In the genomic region with DNA sequence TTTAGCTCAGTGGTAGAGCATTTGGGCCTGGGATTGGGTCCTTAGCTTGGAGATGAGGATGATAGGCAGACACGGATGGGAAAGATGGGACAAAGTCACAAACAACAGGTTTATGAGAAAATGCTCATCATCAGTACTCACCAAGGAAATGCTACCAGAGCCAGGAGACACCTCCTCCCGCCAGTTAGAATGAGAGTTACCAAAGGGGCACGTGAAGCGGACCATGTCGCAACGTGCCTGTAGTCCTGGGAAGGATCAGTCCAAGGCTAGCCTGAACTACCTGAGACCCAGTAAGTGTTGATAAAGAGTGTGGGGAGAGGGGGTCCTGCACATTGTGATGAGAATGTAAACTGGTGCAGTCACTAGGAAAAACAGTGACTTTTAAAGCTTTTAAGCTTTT, we compare ENCODE assay signal across 25 mouse cellular contexts. TPM values are rescaled to one million over a fixed set of nuclear protein-coding genes. Genes with fewer than 3 reads are reported as not detected.
DNase-seq lines count a peak whose midpoint lies in the region; ATAC-seq and TF ChIP-seq lines count a peak whose summit lies in the region.
"Had no signal": no experiment of that assay in that cellular context is flagged by ENCODE, and none has a peak within 500 bp of the region (broad histone marks: within the 10 kb centered on the region; RNA-seq: fewer than 3 reads in every experiment).

No protein-coding gene starts in this region.

- H3K36me3 ChIP-seq in hindbrain, postnatal 0 days (ENCODE audit: insufficient read depth, low read length) = no peaks in the 10 kb centered on the region
- H3K36me3 ChIP-seq in hindbrain, embryonic 10.5 days = no peaks in the 10 kb centered on the region
- no peaks in the 10 kb centered on the region for H3K36me3 ChIP-seq in liver, adult 2 months (ENCODE audit: control insufficient read depth, insufficient read depth, low read length)
- no peaks in the 10 kb centered on the region for H3K36me3 ChIP-seq in liver, embryonic 11.5 days (ENCODE audit: control insufficient read depth, insufficient read depth, low read length)
- H3K36me3 ChIP-seq in liver, embryonic 14.5 days (replicated peaks; ENCODE audit: control insufficient read depth, insufficient read depth, low read depth) = no peaks in the 10 kb centered on the region
- no peaks in the 10 kb centered on the region for H3K36me3 ChIP-seq in stomach, postnatal 0 days (ENCODE audit: control insufficient read depth, insufficient read depth, low read length)
- H3K36me3 ChIP-seq: embryonic facial prominence, embryonic 10.5 days; G1E; heart, embryonic 13.5 days; neural tube, embryonic 12.5 days had no signal

- no peak overlapping the region for H3K4me2 ChIP-seq in hindbrain, postnatal 0 days (ENCODE audit: low read depth, low read length)
- no peak overlapping the region for H3K4me2 ChIP-seq in liver, embryonic 11.5 days
- no peak overlapping the region for H3K4me2 ChIP-seq in liver, embryonic 14.5 days (ENCODE audit: low read depth)
- no peak overlapping the region for H3K4me2 ChIP-seq in stomach, postnatal 0 days (replicated peaks; ENCODE audit: low read depth)
- H3K4me2 ChIP-seq: heart, embryonic 13.5 days; neural tube, embryonic 12.5 days had no signal

- H3K79me2 ChIP-seq in liver, adult 2 months (ENCODE audit: control insufficient read depth, insufficient read depth, low read length) = peaks cover 25% of the 10 kb centered on the region; the same call in 1 of the 2 replicates

- H3K9me3 ChIP-seq in hindbrain, postnatal 0 days (ENCODE audit: low read length) = no peaks in the 10 kb centered on the region
- H3K9me3 ChIP-seq in hindbrain, embryonic 10.5 days = no peaks in the 10 kb centered on the region
- no peaks in the 10 kb centered on the region for H3K9me3 ChIP-seq in liver, embryonic 11.5 days (ENCODE audit: control insufficient read depth, low read length)
- H3K9me3 ChIP-seq in liver, embryonic 14.5 days (ENCODE audit: control insufficient read depth, low read length) = no peaks in the 10 kb centered on the region
- no peaks in the 10 kb centered on the region for H3K9me3 ChIP-seq in stomach, postnatal 0 days (ENCODE audit: control insufficient read depth, low read length)
- H3K9me3 ChIP-seq: embryonic facial prominence, embryonic 10.5 days; G1E; heart, embryonic 13.5 days; megakaryocyte, embryonic 14.5 days; neural tube, embryonic 12.5 days had no signal

- H3K27ac ChIP-seq in hindbrain, postnatal 0 days = peak overlapping the region; percentile 20; the same call in 1 of the 2 replicates
- H3K27ac ChIP-seq in hindbrain, embryonic 10.5 days = no peak overlapping the region
- H3K27ac ChIP-seq in liver, adult 2 months (replicated peaks; ENCODE audit: insufficient read depth, low read depth, low read length) = peak overlapping the region; percentile 92
- H3K27ac ChIP-seq in liver, embryonic 11.5 days (ENCODE audit: low read depth, low read length) = no peak overlapping the region
- H3K27ac ChIP-seq in liver, embryonic 14.5 days = peak overlapping the region; percentile 100
- H3K27ac ChIP-seq in stomach, postnatal 0 days (replicated peaks) = peak overlapping the region; percentile 76
- H3K27ac ChIP-seq: embryonic facial prominence, embryonic 10.5 days; heart, embryonic 13.5 days; neural tube, embryonic 12.5 days had no signal

- no peak overlapping the region for H3K4me3 ChIP-seq in hindbrain, postnatal 0 days (ENCODE audit: low read length)
- H3K4me3 ChIP-seq in hindbrain, embryonic 10.5 days = no peak overlapping the region
- H3K4me3 ChIP-seq in liver, adult 2 months (ENCODE audit: insufficient read depth, low read depth, low read length) = no peak overlapping the region
- H3K4me3 ChIP-seq in liver, embryonic 11.5 days (ENCODE audit: low read depth, low read length) = no peak overlapping the region
- H3K4me3 ChIP-seq in liver, embryonic 14.5 days (ENCODE audit: insufficient read depth in 1 of 2, low read depth in 2 of 2, low read length in 2 of 2) = no peak overlapping the region
- H3K4me3 ChIP-seq in stomach, postnatal 0 days (ENCODE audit: low read depth, low read length) = no peak overlapping the region
- H3K4me3 ChIP-seq: embryonic facial prominence, embryonic 10.5 days; heart, embryonic 13.5 days; megakaryocyte, embryonic 14.5 days; neural tube, embryonic 12.5 days had no signal

- no peak for TF ChIP-seq POLR2A in liver, adult 2 months (IDR thresholded peaks at IDR 0.05; ENCODE audit: extremely low read depth, insufficient read depth, low read length)

- no peak overlapping the region for H3K9ac ChIP-seq in hindbrain, postnatal 0 days (replicated peaks; ENCODE audit: low read length)
- peak overlapping the region; percentile 47 for H3K9ac ChIP-seq in liver, adult 2 months (ENCODE audit: low read depth, low read length)
- H3K9ac ChIP-seq in liver, embryonic 11.5 days (ENCODE audit: low read depth, low read length) = no peak overlapping the region
- H3K9ac ChIP-seq in liver, embryonic 14.5 days (replicated peaks) = peak overlapping the region; percentile 31; the same call in 1 of the 2 replicates
- H3K9ac ChIP-seq in stomach, postnatal 0 days (ENCODE audit: low read length) = no peak overlapping the region
- H3K9ac ChIP-seq: heart, embryonic 13.5 days; neural tube, embryonic 12.5 days had no signal

- no peak for DNase-seq in hindbrain, postnatal 0 days (ENCODE audit: low spot score)
- DNase-seq in hindbrain, embryonic 10.5 days (ENCODE audit: low spot score) = no peak
- DNase-seq in liver, adult 2 months (ENCODE audit: extremely low read depth, low read depth, low spot score) = peak; percentile 78
- no peak for DNase-seq in liver, embryonic 11.5 days (ENCODE audit: low spot score)
- no peak for DNase-seq in liver, embryonic 14.5 days (ENCODE audit: low read depth in 3 of 3, low spot score in 3 of 3)
- DNase-seq in stomach, postnatal 0 days (ENCODE audit: low spot score) = no peak
- no peak for DNase-seq in layer of hippocampus, adult 8-10 months (ENCODE audit: low spot score in 2 of 2)
- DNase-seq: adrenal gland, adult 2 months; B cell, adult 2 months; cerebellum, adult 11 months; cerebellum, adult 9-11 months; gastrocnemius, postnatal 10 days; heart, postnatal 14 days; layer of hippocampus, postnatal 36 days; lung, adult 2 months; midbrain, embryonic 14.5 days; thymus, postnatal 14 days had no signal

- no peaks in the 10 kb centered on the region for H3K4me1 ChIP-seq in hindbrain, postnatal 0 days (ENCODE audit: insufficient read depth, low read length)
- H3K4me1 ChIP-seq in hindbrain, embryonic 10.5 days (replicated peaks) = 0 out of 2 replicates have a peak, but pooled peaks cover 3% of the 10 kb centered on the region
- peaks cover 36% of the 10 kb centered on the region for H3K4me1 ChIP-seq in liver, adult 2 months (ENCODE audit: control insufficient read depth, insufficient read depth, low read length)
- H3K4me1 ChIP-seq in liver, embryonic 11.5 days (replicated peaks; ENCODE audit: control insufficient read depth, insufficient read depth, low read length) = peaks cover 20% of the 10 kb centered on the region
- H3K4me1 ChIP-seq in liver, embryonic 14.5 days (replicated peaks; ENCODE audit: control insufficient read depth in 2 of 2, insufficient read depth in 2 of 2, low read length in 1 of 2) = peaks cover 62 to 64% of the 10 kb centered on the region in 2 experiments
- no peaks in the 10 kb centered on the region for H3K4me1 ChIP-seq in stomach, postnatal 0 days (replicated peaks; ENCODE audit: control insufficient read depth, insufficient read depth)
- H3K4me1 ChIP-seq: megakaryocyte, embryonic 14.5 days; neural tube, embryonic 12.5 days had no signal

- H3K27me3 ChIP-seq in hindbrain, postnatal 0 days (ENCODE audit: insufficient read depth, low read length) = no peaks in the 10 kb centered on the region
- no peaks in the 10 kb centered on the region for H3K27me3 ChIP-seq in hindbrain, embryonic 10.5 days (ENCODE audit: insufficient read depth, poor library complexity, severe bottlenecking)
- H3K27me3 ChIP-seq in liver, adult 2 months (ENCODE audit: control insufficient read depth, insufficient read depth, low read length) = no peaks in the 10 kb centered on the region
- no peaks in the 10 kb centered on the region for H3K27me3 ChIP-seq in liver, embryonic 11.5 days (replicated peaks; ENCODE audit: control insufficient read depth, insufficient read depth, low read length)
- no peaks in the 10 kb centered on the region for H3K27me3 ChIP-seq in liver, embryonic 14.5 days (ENCODE audit: control insufficient read depth, insufficient read depth, low read length)
- H3K27me3 ChIP-seq in stomach, postnatal 0 days (ENCODE audit: control insufficient read depth, insufficient read depth, low read length) = no peaks in the 10 kb centered on the region
- H3K27me3 ChIP-seq: CH12.LX; heart, embryonic 13.5 days; neural tube, embryonic 12.5 days; Patski had no signal

- TF ChIP-seq CTCF in hindbrain, postnatal 0 days (IDR thresholded peaks at IDR 0.05; ENCODE audit: low read depth) = no peak
- no peak for TF ChIP-seq CTCF in liver, adult 2 months (IDR thresholded peaks at IDR 0.05; ENCODE audit: low read depth, low read length)
- TF ChIP-seq CTCF in liver, embryonic 14.5 days (IDR thresholded peaks at IDR 0.05; ENCODE audit: low read depth) = no peak
- no peak for TF ChIP-seq CTCF in stomach, postnatal 0 days (IDR thresholded peaks at IDR 0.05; ENCODE audit: low read depth)

- 85% methylated on average over 6 of the region's 6 CpGs for WGBS in hindbrain, postnatal 0 days
- 84% methylated on average over 6 of the region's 6 CpGs for WGBS in hindbrain, embryonic 10.5 days
- 39% methylated on average over 6 of the region's 6 CpGs for WGBS in liver, adult 2 months
- 80% methylated on average over 6 of the region's 6 CpGs for WGBS in liver, embryonic 11.5 days
- 88% methylated on average over 6 of the region's 6 CpGs for WGBS in liver, embryonic 14.5 days (ENCODE audit: insufficient replicate concordance)
- WGBS in stomach, postnatal 0 days = 75% methylated on average over 6 of the region's 6 CpGs

- TF ChIP-seq EP300 in liver, embryonic 14.5 days (IDR thresholded peaks at IDR 0.05; ENCODE audit: low read depth) = no peak
- no peak for TF ChIP-seq EP300 in stomach, postnatal 0 days (optimal IDR thresholded peaks at IDR 0.05)

- no peak for ATAC-seq in hindbrain, postnatal 0 days
- no peak for ATAC-seq in liver, embryonic 11.5 days (replicated peaks; ENCODE audit: low FRiP score)
- ATAC-seq in liver, embryonic 14.5 days (ENCODE audit: insufficient read depth) = no peak
- no peak for ATAC-seq in stomach, postnatal 0 days (ENCODE audit: low FRiP score, low TSS enrichment)
- ATAC-seq: forebrain, embryonic 16.5 days; Patski had no signal

RNA-seq across cellular contexts. Expression of a gene that starts 44.7 kb away (rescaled TPM):
- total RNA-seq in hindbrain, postnatal 0 days (2014; rRNA removed) = 172 and 178 TPM in 2 replicates
- 14.1 and 15.6 TPM in 2 replicates for polyA plus RNA-seq in hindbrain, postnatal 0 days (2015; fragmentation: Nextera tagmentation; extraction: Ambion mirVana)
- 5.9 and 8.2 TPM in 2 replicates for polyA plus RNA-seq in hindbrain, embryonic 10.5 days (2016; fragmentation: Nextera tagmentation; extraction: Ambion mirVana)
- total RNA-seq in liver, adult 2 months (2014; rRNA removed) = 0.13 and 0.18 TPM in 2 replicates
- polyA plus RNA-seq in liver, adult 2 months (2012; rRNA removed) = 0.27 and 0.35 TPM in 2 replicates
- polyA plus RNA-seq in liver, embryonic 11.5 days (2014; fragmentation: Nextera tagmentation; extraction: Ambion mirVana) = 2.2 and 3.3 TPM in 2 replicates
- 2.1 and 2.6 TPM in 2 replicates for polyA plus RNA-seq in liver, embryonic 14.5 days (2012; rRNA removed)
- 0.42 and 0.64 TPM in 2 replicates for polyA plus RNA-seq in liver, embryonic 14.5 days (2014; fragmentation: Nextera tagmentation; extraction: Ambion mirVana)
- 4.3 and 5.0 TPM in 2 replicates for polyA plus RNA-seq in stomach, postnatal 0 days (2015; fragmentation: Nextera tagmentation; extraction: Ambion mirVana)
- 10 to 100 TPM; 31.0 to 34.7 (median 32.0) TPM for total RNA-seq in layer of hippocampus, adult 8-10 months (2022)

RNA-seq across cellular contexts. Expression of a gene that starts 54.6 kb away (rescaled TPM):
- 59.6 and 77.1 TPM in 2 replicates for total RNA-seq in hindbrain, postnatal 0 days (2014; rRNA removed)
- 47.6 and 48.9 TPM in 2 replicates for polyA plus RNA-seq in hindbrain, postnatal 0 days (2015; fragmentation: Nextera tagmentation; extraction: Ambion mirVana)
- polyA plus RNA-seq in hindbrain, embryonic 10.5 days (2016; fragmentation: Nextera tagmentation; extraction: Ambion mirVana) = 80.0 and 81.4 TPM in 2 replicates
- 14.8 and 15.7 TPM in 2 replicates for total RNA-seq in liver, adult 2 months (2014; rRNA removed)
- polyA plus RNA-seq in liver, adult 2 months (2012; rRNA removed) = 31.0 and 44.9 TPM in 2 replicates
- 52.5 and 52.9 TPM in 2 replicates for polyA plus RNA-seq in liver, embryonic 11.5 days (2014; fragmentation: Nextera tagmentation; extraction: Ambion mirVana)
- 20.0 and 26.7 TPM in 2 replicates for polyA plus RNA-seq in liver, embryonic 14.5 days (2012; rRNA removed)
- 23.6 and 25.2 TPM in 2 replicates for polyA plus RNA-seq in liver, embryonic 14.5 days (2014; fragmentation: Nextera tagmentation; extraction: Ambion mirVana)
- 46.4 and 49.4 TPM in 2 replicates for polyA plus RNA-seq in stomach, postnatal 0 days (2015; fragmentation: Nextera tagmentation; extraction: Ambion mirVana)
- total RNA-seq in layer of hippocampus, adult 8-10 months (2022) = 10 to 100 TPM; 22.7 to 26.4 (median 22.7) TPM

Comparison
In these comparisons a context has a peak if more than half of its experiments do, and no peak if none do; other contexts are left out.
1. H3K27ac ChIP-seq: peak in hindbrain, postnatal 0 days (single experiment), liver, adult 2 months (single experiment), liver, embryonic 14.5 days (single experiment) and stomach, postnatal 0 days (single experiment); none in hindbrain, embryonic 10.5 days (single experiment) and liver, embryonic 11.5 days (single experiment).
2. H3K9ac ChIP-seq: peak in liver, adult 2 months (single experiment) and liver, embryonic 14.5 days (single experiment); none in hindbrain, postnatal 0 days (single experiment), liver, embryonic 11.5 days (single experiment) and stomach, postnatal 0 days (single experiment).